Mouse (Mus musculus) adrenal gland, adult 8-10 months (tissue): ENCODE data around the gene Mdfi. TPM values are rescaled to one million over a fixed set of nuclear protein-coding genes. Genes with fewer than 3 reads are reported as not detected.

Source experiments
- total RNA-seq, 4 experiments: library from RNA; stranded (reverse); gene quantifications; 2 replicates each; pipeline ENCODE4 v1.2.4; 2022

The Mdfi gene
- total RNA-seq, 4 experiments from 2014 or later: 1.2 to 3.3 (median 1.6) TPM

Other genes with a start within 250 kb of the Mdfi start
- gene Bysl, start 223.2 kb downstream of the Mdfi start, total RNA-seq: 10 to 100 TPM; 17.0 to 18.6 (median 17.9) TPM
- 10 to 100 TPM; 42.6 to 53.7 (median 48.3) TPM for gene Med20, start 223.1 kb downstream of the Mdfi start, total RNA-seq
- 1 to 10 TPM; 3.5 to 6.0 (median 5.1) TPM for gene Gm20517, start 223.1 kb downstream of the Mdfi start, total RNA-seq
- gene Usp49, start 204.0 kb downstream of the Mdfi start, total RNA-seq: 10 to 100 TPM in 1 of 4 experiments, 1 to 10 TPM in 3; 4.1 to 11.1 (median 6.8) TPM
- 100 to 1,000 TPM; 166 to 270 (median 207) TPM for gene Tomm6, start 146.3 kb downstream of the Mdfi start, total RNA-seq
- 10 to 100 TPM in 1 of 4 experiments, 1 to 10 TPM in 3; 3.9 to 10.5 (median 8.6) TPM for gene Frs3, start 145.7 kb downstream of the Mdfi start, total RNA-seq
- 1 to 10 TPM in 3 of 4 experiments, under 1 TPM in 1; 0.67 to 2.2 (median 1.8) TPM for gene Gm21981, start 140.2 kb downstream of the Mdfi start, total RNA-seq
- gene Prickle4, start 140.0 kb downstream of the Mdfi start, total RNA-seq: 1 to 10 TPM; 2.4 to 4.5 (median 3.1) TPM
- gene Pgc, start 107.8 kb downstream of the Mdfi start, total RNA-seq: not detected
- 10 to 100 TPM; 17.3 to 32.1 (median 24.2) TPM for gene Tfeb, start 97.7 kb downstream of the Mdfi start, total RNA-seq
- 10 to 100 TPM; 21.5 to 39.2 (median 31.0) TPM for gene Foxp4, start 90.0 kb upstream of the Mdfi start, total RNA-seq
- under 1 TPM in 1 of 4 experiments, not detected in 3; 0.49 TPM for gene 1700122O11Rik, start 203.6 kb upstream of the Mdfi start, total RNA-seq